Mouse (Mus musculus) MEL (cell line): Measurements from ENCODE around the gene Aoc1. TPM values are rescaled to one million over a fixed set of nuclear protein-coding genes. Genes with fewer than 3 reads are reported as not detected.

Source experiments
- DNase-seq: peaks from one replicate; pipeline ENCODE4 v3.0.0; 2011; ENCODE audit warnings: low read depth, low spot score
- H3K27ac ChIP-seq: 2 replicates; pipeline ENCODE4 v1.5.1; 2012; ENCODE audit warnings: low read depth, mild to moderate bottlenecking, control low read depth, low read length, moderate library complexity; ENCODE audit not compliant: control insufficient read depth
- H3K27me3 ChIP-seq, 2 experiments: fragments of 150-350 bp in 1 of 2; sonication (generic) in 1 of 2; 2 replicates each; pipeline ENCODE4 v1.6.1; 2012; ENCODE audit warnings: low read length in 2 of 2, mild to moderate bottlenecking in 2 of 2, improper control_type of control experiment in 1 of 2, moderate library complexity in 1 of 2; ENCODE audit not compliant: insufficient read depth in 2 of 2, control insufficient read depth in 1 of 2
- H3K36me3 ChIP-seq, 2 experiments: 2 replicates each; pipeline ENCODE4 v1.6.1; 2012 to 2014; ENCODE audit warnings: low read length in 2 of 2, improper control_type of control experiment in 1 of 2, inconsistent platforms in 1 of 2, mild to moderate bottlenecking in 1 of 2; ENCODE audit not compliant: insufficient read depth in 2 of 2, control insufficient read depth in 1 of 2
- H3K4me1 ChIP-seq, 2 experiments: fragments of 150-350 bp in 1 of 2; sonication (generic) in 1 of 2; 2 replicates each; pipeline ENCODE4 v1.6.1; 2012; ENCODE audit warnings: low read length in 2 of 2, improper control_type of control experiment in 1 of 2, mild to moderate bottlenecking in 1 of 2; ENCODE audit not compliant: insufficient read depth in 2 of 2, control insufficient read depth in 1 of 2
- H3K4me3 ChIP-seq, 2 experiments: fragments of 150-350 bp in 1 of 2; sonication (generic) in 1 of 2; 2 replicates each; pipeline ENCODE4 v1.5.1; 2012; ENCODE audit warnings: low read depth in 2 of 2, low read length in 2 of 2, mild to moderate bottlenecking in 2 of 2, moderate library complexity in 2 of 2, control low read depth in 1 of 2, improper control_type of control experiment in 1 of 2; ENCODE audit not compliant: control insufficient read depth in 1 of 2, insufficient read depth in 1 of 2
- H3K79me2 ChIP-seq: 2 replicates; pipeline ENCODE4 v1.6.1; 2012; ENCODE audit warnings: mild to moderate bottlenecking, low read length, moderate library complexity; ENCODE audit not compliant: control insufficient read depth, poor library complexity, insufficient read depth
- H3K9ac ChIP-seq: 2 replicates; pipeline ENCODE4 v1.6.1; 2012; ENCODE audit warnings: low read depth, mild to moderate bottlenecking, control low read depth, low read length, moderate library complexity; ENCODE audit not compliant: control insufficient read depth, poor library complexity, severe bottlenecking
- H3K9me3 ChIP-seq: fragments of 150-350 bp; sonication (generic); replicated peaks from 2 replicates; pipeline ENCODE4 v1.6.1; 2012; ENCODE audit warnings: mild to moderate bottlenecking, low read length, improper control_type of control experiment, moderate library complexity; ENCODE audit not compliant: insufficient read depth
- CHD2 ChIP-seq: IDR thresholded peaks from 2 replicates; pipeline ENCODE4 v1.6.1; 2011; ENCODE audit warnings: low read length, improper control_type of control experiment
- CTCF ChIP-seq, 3 experiments: IDR thresholded peaks in 2 of 3; conservative IDR thresholded peaks in 1 of 3; 2 replicates each; pipeline ENCODE4 v1.5.1; 2011 to 2012; ENCODE audit warnings: low read length in 3 of 3, low read depth in 2 of 3, mild to moderate bottlenecking in 2 of 3, improper control_type of control experiment in 1 of 3, inconsistent platforms in 1 of 3, mixed read lengths in 1 of 3, moderate library complexity in 1 of 3; ENCODE audit not compliant: control insufficient read depth in 1 of 3, insufficient read depth in 1 of 3, poor library complexity in 1 of 3, severe bottlenecking in 1 of 3
- E2F4 ChIP-seq: IDR thresholded peaks from 2 replicates; pipeline ENCODE4 v1.6.1; 2011; ENCODE audit warnings: low read depth, low read length, improper control_type of control experiment, borderline replicate concordance
- EP300 ChIP-seq, 2 experiments: IDR thresholded peaks; 2 replicates each; pipeline ENCODE4 v1.6.1; 2011; ENCODE audit warnings: improper control_type of control experiment in 2 of 2, low read length in 2 of 2, low read depth in 1 of 2, mild to moderate bottlenecking in 1 of 2
- GABPA ChIP-seq: IDR thresholded peaks from 2 replicates; pipeline ENCODE4 v1.6.1; 2012; ENCODE audit warnings: low read depth, mild to moderate bottlenecking, inconsistent platforms, low read length, improper control_type of control experiment, moderate library complexity
- HCFC1 ChIP-seq: IDR thresholded peaks from 2 replicates; pipeline ENCODE4 v1.6.1; 2012; ENCODE audit warnings: low read depth, mild to moderate bottlenecking, inconsistent platforms, low read length, improper control_type of control experiment, moderate library complexity
- MAX ChIP-seq: IDR thresholded peaks from 2 replicates; pipeline ENCODE4 v1.6.1; 2011; ENCODE audit warnings: low read length, improper control_type of control experiment
- NRF1 ChIP-seq: IDR thresholded peaks from 2 replicates; pipeline ENCODE4 v1.6.1; 2014; ENCODE audit warnings: low read depth, mild to moderate bottlenecking, inconsistent platforms, low read length, improper control_type of control experiment, moderate library complexity; ENCODE audit not compliant: poor library complexity, insufficient read depth, severe bottlenecking
- POLR2AphosphoS5 ChIP-seq: IDR thresholded peaks from 2 replicates; pipeline ENCODE4 v1.6.1; 2012; ENCODE audit warnings: low read depth, borderline replicate concordance, mild to moderate bottlenecking, inconsistent platforms, low read length, moderate library complexity, mixed read lengths
- RAD21 ChIP-seq: IDR thresholded peaks from 2 replicates; pipeline ENCODE4 v1.6.1; 2011; ENCODE audit warnings: mild to moderate bottlenecking, low read depth, low read length, improper control_type of control experiment
- SIN3A ChIP-seq: IDR thresholded peaks from 2 replicates; pipeline ENCODE4 v1.6.1; 2012; ENCODE audit warnings: low read length, improper control_type of control experiment, inconsistent platforms
- TAL1 ChIP-seq: IDR thresholded peaks from 2 replicates; pipeline ENCODE4 v1.6.1; 2012; ENCODE audit warnings: mild to moderate bottlenecking, inconsistent platforms, low read length, moderate library complexity, mixed read lengths
- USF2 ChIP-seq, 2 experiments: IDR thresholded peaks; 2 replicates each; pipeline ENCODE4 v1.6.1; 2011 to 2012; ENCODE audit warnings: improper control_type of control experiment in 2 of 2, low read length in 2 of 2, borderline replicate concordance in 1 of 2, inconsistent platforms in 1 of 2, low read depth in 1 of 2, mild to moderate bottlenecking in 1 of 2; ENCODE audit not compliant: insufficient read depth in 1 of 2
- ZC3H11A ChIP-seq: IDR thresholded peaks from 2 replicates; pipeline ENCODE4 v1.6.1; 2012; ENCODE audit warnings: low read depth, mild to moderate bottlenecking, inconsistent platforms, low read length, improper control_type of control experiment
- ZMIZ1 ChIP-seq: IDR thresholded peaks from 2 replicates; pipeline ENCODE4 v1.6.1; 2012; ENCODE audit warnings: low read depth, mild to moderate bottlenecking, inconsistent platforms, low read length, improper control_type of control experiment, moderate library complexity
- ZNF384 ChIP-seq: IDR thresholded peaks from 2 replicates; pipeline ENCODE4 v1.6.1; 2012; ENCODE audit warnings: low read depth, mild to moderate bottlenecking, inconsistent platforms, low read length, improper control_type of control experiment
- polyA plus RNA-seq, 2 experiments: library from polyadenylated mRNA; stranded (reverse) in 1 of 2; unstranded in 1 of 2; fragments of >175 nt in 1 of 2; fragments of >200 nt in 1 of 2; gene quantifications; 2 replicates each; pipeline versions ENCODE4 v1.2.1 to v1.2.4; 2012; ENCODE audit warnings: low replicate concordance in 2 of 2, low read depth in 1 of 2; ENCODE audit not compliant: insufficient read length in 2 of 2, insufficient read depth in 1 of 2, missing spikeins in 1 of 2
- total RNA-seq: library from RNA; depleted of rRNA; stranded (reverse); fragments of 300-350 nt; gene quantifications from 2 replicates; pipeline ENCODE4 v1.2.3, GENCODE M21; 2012

Gene Aoc1
- total and polyA plus RNA-seq, 3 experiments = not detected

- no peak overlapping the region for H3K4me3 ChIP-seq
- DNase-seq = no peak
- no peaks in the 10 kb centered on the region; a peak in 2 of 4 replicates for H3K36me3 ChIP-seq
- H3K9ac ChIP-seq = no peak overlapping the region
- no peaks in the 10 kb centered on the region for H3K79me2 ChIP-seq
- peaks cover 0 to 9% of the 10 kb centered on the region in 2 experiments; a peak in 1 of 4 replicates for H3K4me1 ChIP-seq
- no peaks in the 10 kb centered on the region for H3K9me3 ChIP-seq
- H3K27ac ChIP-seq = no peak overlapping the region
- no peaks in the 10 kb centered on the region for H3K27me3 ChIP-seq
- TF ChIP-seq EP300 (IDR thresholded peaks at IDR 0.05; ENCODE audit: low read depth in 1 of 2, low read length in 2 of 2) (no peak), ZMIZ1 (no peak), USF2 (IDR thresholded peaks at IDR 0.05; ENCODE audit: borderline replicate concordance in 1 of 2, insufficient read depth in 1 of 2, low read depth in 1 of 2, low read length in 2 of 2) (no peak), RAD21 (no peak), POLR2AphosphoS5 (no peak), E2F4 (no peak), ZC3H11A (no peak), ZNF384 (no peak), TAL1 (no peak), GABPA (no peak), HCFC1 (no peak), CHD2 (no peak)
Observed at GRCm38 (mm10) chr6:48860851-48861250, 11.8 kb upstream of the Aoc1 start.

GRCm38 (mm10) chr6:48861616-48862280 is 10.9 kb upstream of the Aoc1 start:
- no peak for TF ChIP-seq POLR2AphosphoS5
- TF ChIP-seq SIN3A = no peak
- no peak for TF ChIP-seq NRF1
- no peak for TF ChIP-seq MAX
- no peak for TF ChIP-seq CTCF (IDR thresholded peaks at IDR 0.05 in 2 of 3, conservative IDR thresholded peaks at IDR 0.05 in 1 of 3; ENCODE audit: control insufficient read depth in 1 of 3, insufficient read depth in 1 of 3, low read depth in 2 of 3, low read length in 3 of 3, poor library complexity in 1 of 3, severe bottlenecking in 1 of 3)
- DNase-seq = no peak

More at GRCm38 (mm10) chr6:48861616-48862280, 10.9 kb upstream of the Aoc1 start:
- Histone ChIP-seq H3K36me3 (no peaks in the 10 kb centered on the region), H3K9me3 (no peaks in the 10 kb centered on the region), H3K79me2 (no peaks in the 10 kb centered on the region), H3K9ac (no peak overlapping the region), H3K27me3 (no peaks in the 10 kb centered on the region), H3K27ac (no peak overlapping the region), H3K4me1 (peaks cover 0 to 4% of the 10 kb centered on the region in 2 experiments; a peak in 1 of 4 replicates), H3K4me3 (no peak overlapping the region)
